Mouse (Mus musculus) gastrocnemius, adult 18-20 months (tissue): ENCODE results near the gene Hif3a. TPM values are rescaled to one million over a fixed set of nuclear protein-coding genes. Genes with fewer than 3 reads are reported as not detected.
A peak's percentile ranks its signal among the peaks of the same experiment; 100 is the strongest.

ENCODE experiments used
- DNase-seq: peaks from one replicate; pipeline ENCODE4 v3.0.0; 2021; ENCODE audit warnings: low spot score
- total RNA-seq, 2 experiments: library from RNA; stranded (reverse); gene quantifications; 2 replicates each; pipeline ENCODE4 v1.2.3; 2021

The Hif3a gene
- total RNA-seq, 2 experiments from 2014 or later: 0.64 to 1.6 TPM

GRCm38 (mm10) chr7:17024814-17025504 lies 37.3 kb downstream of the Hif3a start:
- DNase-seq: no peak

GRCm38 (mm10) chr7:17024141-17024540 lies 38.1 kb downstream of the Hif3a start:
- DNase-seq: no peak

- no peak for DNase-seq
Observed at GRCm38 (mm10) chr7:17023701-17024100, 38.5 kb downstream of the Hif3a start.

GRCm38 (mm10) chr7:17022176-17022575 lies 40.1 kb downstream of the Hif3a start:
- DNase-seq: no peak

- DNase-seq: no peak
Observed at GRCm38 (mm10) chr7:17019426-17020166, 42.6 kb downstream of the Hif3a start.

- DNase-seq: no peak
Observed at GRCm38 (mm10) chr7:17017921-17018320, 44.3 kb downstream of the Hif3a start.

GRCm38 (mm10) chr7:17017036-17017435 lies 45.2 kb downstream of the Hif3a start:
- peak; percentile 96 for DNase-seq

GRCm38 (mm10) chr7:17015381-17015780 lies 46.8 kb downstream of the Hif3a start:
- no peak for DNase-seq

- DNase-seq: no peak
Observed at GRCm38 (mm10) chr7:17011909-17012590, 50.2 kb downstream of the Hif3a start.

GRCm38 (mm10) chr7:17010010-17010347 lies 52.2 kb downstream of the Hif3a start:
- no peak for DNase-seq

- DNase-seq: no peak
Observed at GRCm38 (mm10) chr7:17009326-17010009, 52.8 kb downstream of the Hif3a start.

GRCm38 (mm10) chr7:17007300-17007699 lies 54.9 kb downstream of the Hif3a start:
- DNase-seq: no peak

GRCm38 (mm10) chr7:17004716-17005115 lies 57.5 kb downstream of the Hif3a start:
- DNase-seq: no peak

- no peak for DNase-seq
Observed at GRCm38 (mm10) chr7:17003230-17003960, 58.8 kb downstream of the Hif3a start.

GRCm38 (mm10) chr7:17002375-17003195 lies 59.6 kb downstream of the Hif3a start:
- DNase-seq: peak; percentile 83

- DNase-seq: peak; percentile 86
Observed at GRCm38 (mm10) chr7:16999650-17000049, 62.6 kb downstream of the Hif3a start.

- no peak for DNase-seq
Observed at GRCm38 (mm10) chr7:16999233-16999632, 63.0 kb downstream of the Hif3a start.

GRCm38 (mm10) chr7:16995345-16995744 lies 66.9 kb downstream of the Hif3a start:
- no peak for DNase-seq

- no peak for DNase-seq
Observed at GRCm38 (mm10) chr7:16994400-16994799, 67.8 kb downstream of the Hif3a start.

- DNase-seq: peak; percentile 82
Observed at GRCm38 (mm10) chr7:16993651-16994399, 68.4 kb downstream of the Hif3a start.
